Mouse (Mus musculus): ENCODE measurements around the gene Scn4b.

- no peak for TF ChIP-seq CTCF (IDR thresholded peaks at IDR 0.05; ENCODE audit: control insufficient read depth, insufficient read depth, low read length)
- TF ChIP-seq POLR2A (IDR thresholded peaks at IDR 0.05; ENCODE audit: borderline replicate concordance, control insufficient read depth, low read depth, low read length) = no peak
These were observed 15.2 kb downstream of the Scn4b start for GRCm38 (mm10) chr9:45153361-45153760.

All from bone marrow, adult 2 months (tissue).